Mouse (Mus musculus): Measurements from ENCODE around the gene Nfic.
"Not testable (repeated sequence)": the region's sequence is repeated elsewhere in the genome, so short reads cannot be mapped to it uniquely, and the experiment has no call there.

Nfic gene

GRCm38 (mm10) chr10:81458267-81458666 lies 2.8 kb upstream of the Nfic start:
- DNase-seq, result no peak

- no peak for DNase-seq
Measured at GRCm38 (mm10) chr10:81457624-81458023, 2.2 kb upstream of the Nfic start.

GRCm38 (mm10) chr10:81456983-81457563 lies 1.6 kb upstream of the Nfic start:
- no peak for DNase-seq

- DNase-seq, result no peak
Measured at GRCm38 (mm10) chr10:81454106-81454505, 1.3 kb downstream of the Nfic start.

GRCm38 (mm10) chr10:81452947-81453288 lies 2.5 kb downstream of the Nfic start:
- DNase-seq, result no peak

- no peak for DNase-seq
Measured at GRCm38 (mm10) chr10:81452237-81452946, 3.0 kb downstream of the Nfic start.

GRCm38 (mm10) chr10:81451365-81451745 lies 4.1 kb downstream of the Nfic start:
- DNase-seq, result no peak

GRCm38 (mm10) chr10:81450641-81451364 lies 4.6 kb downstream of the Nfic start:
- no peak for DNase-seq

GRCm38 (mm10) chr10:81450140-81450539 lies 5.3 kb downstream of the Nfic start:
- DNase-seq, result peak; percentile 90

- not testable (repeated sequence) for DNase-seq
Measured at GRCm38 (mm10) chr10:81445516-81445915, 9.9 kb downstream of the Nfic start.

GRCm38 (mm10) chr10:81441019-81441418 lies 14.4 kb downstream of the Nfic start:
- no peak for DNase-seq

GRCm38 (mm10) chr10:81435436-81435835 lies 20.0 kb downstream of the Nfic start:
- peak; percentile 80 for DNase-seq

GRCm38 (mm10) chr10:81434361-81435263 lies 20.8 kb downstream of the Nfic start:
- DNase-seq, result peak; percentile 48

GRCm38 (mm10) chr10:81433541-81434289 lies 21.7 kb downstream of the Nfic start:
- DNase-seq, result peak; percentile 57

GRCm38 (mm10) chr10:81432868-81433262 lies 22.6 kb downstream of the Nfic start:
- DNase-seq, result peak; percentile 93

GRCm38 (mm10) chr10:81432169-81432867 lies 23.1 kb downstream of the Nfic start:
- no peak for DNase-seq

- DNase-seq, result peak; percentile 68
Measured at GRCm38 (mm10) chr10:81431526-81432168, 23.8 kb downstream of the Nfic start.

- DNase-seq, result peak; percentile 85
Measured at GRCm38 (mm10) chr10:81430831-81431525, 24.5 kb downstream of the Nfic start.

GRCm38 (mm10) chr10:81430141-81430830 lies 25.1 kb downstream of the Nfic start:
- peak; percentile 86 for DNase-seq

GRCm38 (mm10) chr10:81429605-81430061 lies 25.8 kb downstream of the Nfic start:
- DNase-seq, result peak; percentile 73
